Mouse (Mus musculus) CH12F3 (cell line): ENCODE data around the gene Il10rb.

Experiments used
- in situ Hi-C: fragments of 300-500 bp; cut with MboI; formaldehyde crosslinking; loops from 2 replicates; pipeline ENCODE4 v1.14.3; 2020; ENCODE audit warnings: low sequenced_read_pairs

The Il10rb gene

GRCm38 (mm10) chr16:91466566-91466965 is 60.6 kb downstream of the Il10rb start:
- in situ Hi-C loops: no loop called here

- in situ Hi-C loops: no loop called here
Measured at GRCm38 (mm10) chr16:91470470-91470869, 64.5 kb downstream of the Il10rb start.

- in situ Hi-C loops: no loop called here
Measured at GRCm38 (mm10) chr16:91471481-91471880, 65.5 kb downstream of the Il10rb start.
